Mouse (Mus musculus) liver, embryonic 16.5 days (tissue): Measurements from ENCODE around the gene Pde4dip. TPM values are rescaled to one million over a fixed set of nuclear protein-coding genes. Genes with fewer than 3 reads are reported as not detected.

Experiments
- ATAC-seq: fragments of 200-750 bp; cut with Nextera tagmentation; 2 replicates; pipeline ENCODE4 v1.8.0; 2017; ENCODE audit warnings: low read depth, mild to moderate bottlenecking, moderate number of reproducible peaks, moderate library complexity
- H3K27ac ChIP-seq: fragments of 300-500 bp; sonication (generic); 2 replicates; pipeline ENCODE4 v1.5.1; 2014; ENCODE audit warnings: mild to moderate bottlenecking, low read length
- H3K27me3 ChIP-seq: fragments of 300-500 bp; sonication (generic); 2 replicates; pipeline ENCODE4 v1.6.1; 2014; ENCODE audit warnings: low read depth, low read length, mixed read lengths; ENCODE audit not compliant: control insufficient read depth, insufficient read depth
- H3K36me3 ChIP-seq: fragments of 300-500 bp; sonication (generic); 2 replicates; pipeline ENCODE4 v1.6.1; 2014; ENCODE audit warnings: mild to moderate bottlenecking; ENCODE audit not compliant: control insufficient read depth, insufficient read depth
- H3K4me1 ChIP-seq: fragments of 300-500 bp; sonication (generic); 2 replicates; pipeline ENCODE4 v1.6.1; 2014; ENCODE audit warnings: low read depth, low read length, mixed read lengths; ENCODE audit not compliant: control insufficient read depth
- H3K4me2 ChIP-seq: fragments of 300-500 bp; sonication (generic); 2 replicates; pipeline ENCODE4 v1.6.1; 2014; ENCODE audit warnings: low read depth, low read length, mixed read lengths
- H3K4me3 ChIP-seq: fragments of 300-500 bp; sonication (generic); 2 replicates; pipeline ENCODE4 v1.5.1; 2014; ENCODE audit warnings: low read depth, mild to moderate bottlenecking, low read length
- H3K9ac ChIP-seq: fragments of 300-500 bp; sonication (generic); 2 replicates; pipeline ENCODE4 v1.6.1; 2014; ENCODE audit warnings: low read depth, low read length
- H3K9me3 ChIP-seq: fragments of 300-500 bp; sonication (generic); replicated peaks from 2 replicates; pipeline ENCODE4 v1.6.1; 2016; ENCODE audit warnings: low read length; ENCODE audit not compliant: control insufficient read depth
- whole genome bisulfite sequencing: fragments of 180-500 bp; shearing (Covaris S2); extraction: QIAGEN DNeasy Blood & Tissue Kit; methylation state at CpG from one replicate; pipeline ENCODE4 v1.1.7; 2014; ENCODE audit not compliant: insufficient replicate concordance; 5-methylcytosine and 5-hydroxymethylcytosine counted together
- polyA plus RNA-seq: library from polyadenylated mRNA; unstranded; fragments of >200 nt; fragmentation: Nextera tagmentation; extraction: Ambion mirVana; gene quantifications from 2 replicates; pipeline ENCODE4 v1.2.1, GENCODE M21; 2015

Gene Pde4dip
- polyA plus RNA-seq, 1 experiment from 2014 or later: 14.2 TPM

DNA sequence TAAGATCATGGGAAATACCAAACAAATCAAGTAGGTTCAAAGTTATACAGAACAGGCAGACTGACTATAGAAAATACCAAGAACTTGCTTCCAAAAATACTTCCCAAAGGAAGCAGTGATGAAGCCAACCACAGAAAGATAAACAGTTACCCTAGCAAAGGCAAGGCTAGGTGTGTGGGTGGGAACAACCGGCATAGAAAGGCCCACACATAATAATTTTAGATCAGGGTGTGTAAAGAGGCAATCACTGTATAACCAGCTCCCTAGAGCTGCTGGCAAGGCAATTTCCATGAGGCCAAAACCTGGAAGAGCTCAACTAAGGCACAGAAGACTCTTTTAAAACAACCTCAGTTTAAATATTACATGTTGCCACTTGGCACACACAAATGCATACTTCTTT is 29.1 kb downstream of the Pde4dip start:
- ATAC-seq: no peak
- no peak overlapping the region for H3K4me3 ChIP-seq
- 33% methylated on average over 1 of the region's 1 CpGs for WGBS
- no peaks in the 10 kb centered on the region for H3K9me3 ChIP-seq
- H3K36me3 ChIP-seq: no peaks in the 10 kb centered on the region
- H3K27me3 ChIP-seq: no peaks in the 10 kb centered on the region
- H3K9ac ChIP-seq: no peak overlapping the region
- H3K4me2 ChIP-seq: no peak overlapping the region
- H3K27ac ChIP-seq: no peak overlapping the region
- H3K4me1 ChIP-seq: no peaks in the 10 kb centered on the region

DNA sequence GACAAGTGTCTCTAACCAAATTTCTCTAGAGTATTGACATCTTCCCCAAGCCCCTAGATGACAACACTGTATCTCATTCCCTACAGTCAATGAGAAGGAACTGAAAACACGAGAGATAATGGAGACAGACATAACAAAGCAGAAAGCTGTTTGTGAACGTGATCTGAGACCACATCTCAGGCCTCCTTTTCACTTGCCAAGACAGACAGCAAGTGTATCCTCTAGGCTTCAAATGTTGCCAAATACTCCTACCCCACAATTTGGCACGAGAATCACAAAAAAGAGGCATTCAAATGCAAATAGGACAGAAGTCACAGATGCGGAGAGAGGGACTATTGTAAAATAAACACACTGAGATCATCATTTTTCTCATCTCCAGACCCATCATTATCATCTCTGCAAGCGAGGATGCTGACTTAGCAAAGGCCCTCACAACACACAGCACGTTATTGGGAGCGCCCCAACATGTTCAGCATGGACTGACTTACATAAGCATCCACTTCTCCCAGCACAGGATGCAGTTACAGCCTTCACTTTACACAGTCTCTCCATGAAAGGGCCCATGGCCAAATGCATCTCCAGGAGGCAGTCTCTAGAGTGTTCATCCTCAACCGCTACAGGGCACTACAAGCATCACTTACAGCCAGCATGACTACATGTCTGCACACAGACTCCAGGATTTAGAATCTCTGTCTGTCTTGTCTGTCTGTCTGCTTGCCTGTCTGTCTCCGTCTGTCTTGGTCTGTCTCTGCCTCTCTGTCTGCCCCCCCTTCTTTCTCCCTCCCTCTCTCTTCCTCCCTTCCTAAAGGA is 33.7 kb downstream of the Pde4dip start:
- Histone ChIP-seq H3K9ac (no peak overlapping the region), H3K4me1 (no peaks in the 10 kb centered on the region), H3K9me3 (no peaks in the 10 kb centered on the region), H3K27ac (no peak overlapping the region), H3K4me3 (no peak overlapping the region), H3K4me2 (no peak overlapping the region), H3K27me3 (no peaks in the 10 kb centered on the region), H3K36me3 (no peaks in the 10 kb centered on the region)
- no peak for ATAC-seq
- 55% methylated on average over 9 of the region's 9 CpGs for WGBS

- WGBS: 62% methylated on average over 2 of the region's 2 CpGs
- no peak overlapping the region for H3K4me2 ChIP-seq
- no peaks in the 10 kb centered on the region for H3K36me3 ChIP-seq
- H3K27me3 ChIP-seq: no peaks in the 10 kb centered on the region
- H3K9me3 ChIP-seq: no peaks in the 10 kb centered on the region
- H3K27ac ChIP-seq: no peak overlapping the region
- no peak overlapping the region for H3K4me3 ChIP-seq
- no peak for ATAC-seq
- H3K4me1 ChIP-seq: no peaks in the 10 kb centered on the region
- no peak overlapping the region for H3K9ac ChIP-seq
Measured at GRCm38 (mm10) chr3:97851803-97852202, 36.7 kb downstream of the Pde4dip start.

GRCm38 (mm10) chr3:97847626-97848025 is 40.9 kb downstream of the Pde4dip start:
- no peaks in the 10 kb centered on the region for H3K36me3 ChIP-seq
- H3K9me3 ChIP-seq: no peaks in the 10 kb centered on the region
- no peak for ATAC-seq
- WGBS: 56% methylated on average over 3 of the region's 3 CpGs
- no peak overlapping the region for H3K4me3 ChIP-seq
- H3K27me3 ChIP-seq: no peaks in the 10 kb centered on the region
- H3K9ac ChIP-seq: no peak overlapping the region
- H3K4me1 ChIP-seq: no peaks in the 10 kb centered on the region
- H3K27ac ChIP-seq: no peak overlapping the region
- H3K4me2 ChIP-seq: no peak overlapping the region

DNA sequence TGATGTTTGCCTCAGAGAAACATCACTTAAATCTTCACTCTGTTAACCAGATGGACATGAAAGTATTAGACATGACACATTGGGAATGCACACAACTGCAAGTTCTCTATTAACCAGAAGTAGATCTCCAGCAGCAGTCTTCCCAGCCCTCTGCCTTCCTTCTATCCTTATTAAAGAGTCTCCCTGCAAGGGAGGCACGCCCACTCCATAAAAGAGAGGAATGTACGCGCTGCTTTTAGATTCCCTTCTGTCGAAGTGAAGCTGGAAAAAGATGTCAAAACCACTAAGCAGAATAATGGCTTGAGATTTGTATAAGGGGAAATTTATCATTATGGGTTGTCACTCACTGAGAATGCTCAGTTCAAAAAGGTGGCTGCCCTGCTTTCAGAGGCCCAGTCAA is 42.1 kb downstream of the Pde4dip start:
- H3K27me3 ChIP-seq: no peaks in the 10 kb centered on the region
- H3K4me1 ChIP-seq: no peaks in the 10 kb centered on the region
- no peaks in the 10 kb centered on the region for H3K36me3 ChIP-seq
- H3K4me3 ChIP-seq: no peak overlapping the region
- no peak overlapping the region for H3K27ac ChIP-seq
- H3K4me2 ChIP-seq: no peak overlapping the region
- no peaks in the 10 kb centered on the region for H3K9me3 ChIP-seq
- WGBS: 66% methylated on average over 4 of the region's 4 CpGs
- H3K9ac ChIP-seq: no peak overlapping the region
- no peak for ATAC-seq

DNA sequence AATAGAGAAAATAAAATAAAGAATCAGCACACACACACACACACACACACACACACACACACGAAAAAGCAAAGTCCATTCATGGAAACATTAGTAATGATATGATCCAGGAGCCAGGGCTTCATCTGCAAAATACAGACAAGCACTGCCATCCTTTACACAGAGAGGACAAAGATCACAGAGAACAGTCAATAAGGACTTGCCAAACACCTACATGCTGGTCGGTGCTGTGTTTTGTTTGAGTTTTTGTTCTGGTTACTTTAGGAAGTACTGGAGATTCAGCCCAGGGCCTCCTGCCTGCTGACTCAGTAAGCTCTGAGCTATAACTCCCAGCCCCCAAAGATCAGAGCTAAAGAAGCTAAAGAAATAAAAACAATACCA is 43.7 kb downstream of the Pde4dip start:
- Histone ChIP-seq H3K9me3 (no peaks in the 10 kb centered on the region), H3K4me3 (no peak overlapping the region), H3K9ac (no peak overlapping the region), H3K36me3 (no peaks in the 10 kb centered on the region), H3K27me3 (no peaks in the 10 kb centered on the region), H3K4me2 (0 out of 2 replicates have a peak overlapping the region, but pooled peaks have one; percentile 10), H3K4me1 (no peaks in the 10 kb centered on the region), H3K27ac (peak overlapping the region; percentile 71)
- ATAC-seq: peak; percentile 90
- 37% methylated on average over 2 of the region's 2 CpGs for WGBS

DNA sequence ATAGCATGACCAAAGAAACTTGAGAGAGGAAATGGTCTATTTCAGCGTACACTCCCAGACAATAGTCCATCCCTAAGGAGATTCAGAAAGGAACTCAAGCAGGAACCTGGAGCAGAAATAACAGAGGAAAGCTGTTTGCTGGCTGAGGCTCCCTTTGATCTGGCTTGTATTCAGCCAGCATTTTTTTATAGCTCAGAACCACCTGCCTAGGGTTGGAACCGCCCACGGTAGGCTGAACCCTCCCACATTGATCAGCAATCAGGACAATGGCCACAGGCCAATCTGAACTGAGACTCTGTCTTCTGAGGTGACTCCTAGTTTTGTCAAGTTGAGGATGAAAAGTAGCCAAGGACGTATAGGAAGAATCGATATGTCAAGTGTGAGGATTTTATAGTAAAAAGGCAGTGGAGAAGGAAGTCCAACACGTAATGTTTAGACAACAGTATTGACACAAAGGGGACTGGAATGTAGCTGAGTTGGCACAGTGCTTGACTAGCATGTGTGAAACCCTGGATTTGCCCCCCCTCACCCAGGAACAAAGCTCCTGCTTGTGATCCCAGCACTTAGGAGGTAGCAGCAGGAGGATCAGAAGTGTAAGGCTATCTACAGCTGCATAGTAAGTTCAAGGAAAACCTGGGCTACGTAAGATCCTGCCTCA is 44.2 kb downstream of the Pde4dip start:
- Histone ChIP-seq H3K4me3 (no peak overlapping the region), H3K27me3 (no peaks in the 10 kb centered on the region), H3K9ac (no peak overlapping the region), H3K4me1 (no peaks in the 10 kb centered on the region), H3K36me3 (no peaks in the 10 kb centered on the region), H3K9me3 (no peaks in the 10 kb centered on the region), H3K27ac (peak overlapping the region; percentile 71), H3K4me2 (0 out of 2 replicates have a peak overlapping the region, but pooled peaks have one; percentile 10)
- WGBS: 55% methylated on average over 7 of the region's 7 CpGs
- peak; percentile 70 for ATAC-seq

GRCm38 (mm10) chr3:97842641-97843040 is 45.9 kb downstream of the Pde4dip start:
- no peaks in the 10 kb centered on the region for H3K27me3 ChIP-seq
- 37% methylated on average over 2 of the region's 2 CpGs for WGBS
- H3K27ac ChIP-seq: no peak overlapping the region
- H3K4me3 ChIP-seq: no peak overlapping the region
- no peak overlapping the region for H3K4me2 ChIP-seq
- no peak for ATAC-seq
- no peaks in the 10 kb centered on the region for H3K4me1 ChIP-seq
- no peaks in the 10 kb centered on the region for H3K36me3 ChIP-seq
- H3K9ac ChIP-seq: no peak overlapping the region
- no peaks in the 10 kb centered on the region for H3K9me3 ChIP-seq

GRCm38 (mm10) chr3:97840439-97840838 is 48.1 kb downstream of the Pde4dip start:
- no peak overlapping the region for H3K4me3 ChIP-seq
- H3K4me2 ChIP-seq: no peak overlapping the region
- no peaks in the 10 kb centered on the region for H3K4me1 ChIP-seq
- no peak overlapping the region for H3K9ac ChIP-seq
- H3K9me3 ChIP-seq: no peaks in the 10 kb centered on the region
- H3K27ac ChIP-seq: no peak overlapping the region
- ATAC-seq: no peak
- no peaks in the 10 kb centered on the region for H3K27me3 ChIP-seq
- no peaks in the 10 kb centered on the region for H3K36me3 ChIP-seq
